Mouse (Mus musculus): ENCODE data around the gene Slc25a4.

GRCm38 (mm10) chr8:46185361-46185760 is 25.7 kb downstream of the Slc25a4 start:
- TF ChIP-seq CTCF (IDR thresholded peaks at IDR 0.05; ENCODE audit: control insufficient read depth, insufficient read depth, low read length), result no peak
- TF ChIP-seq POLR2A (IDR thresholded peaks at IDR 0.05; ENCODE audit: borderline replicate concordance, control insufficient read depth, low read depth, low read length), result no peak
